Mouse (Mus musculus): Measurements from ENCODE around the gene Tecr.
"Not testable (repeated sequence)": the region's sequence is repeated elsewhere in the genome, so short reads cannot be mapped to it uniquely, and the experiment has no call there.

The Tecr gene

GRCm38 (mm10) chr8:83579676-83580075 lies 28.1 kb downstream of the Tecr start:
- no peak for DNase-seq

- DNase-seq = peak in 1 of 2 experiments; percentile 1
These were observed 29.4 kb downstream of the Tecr start for GRCm38 (mm10) chr8:83578131-83579055.

DNA sequence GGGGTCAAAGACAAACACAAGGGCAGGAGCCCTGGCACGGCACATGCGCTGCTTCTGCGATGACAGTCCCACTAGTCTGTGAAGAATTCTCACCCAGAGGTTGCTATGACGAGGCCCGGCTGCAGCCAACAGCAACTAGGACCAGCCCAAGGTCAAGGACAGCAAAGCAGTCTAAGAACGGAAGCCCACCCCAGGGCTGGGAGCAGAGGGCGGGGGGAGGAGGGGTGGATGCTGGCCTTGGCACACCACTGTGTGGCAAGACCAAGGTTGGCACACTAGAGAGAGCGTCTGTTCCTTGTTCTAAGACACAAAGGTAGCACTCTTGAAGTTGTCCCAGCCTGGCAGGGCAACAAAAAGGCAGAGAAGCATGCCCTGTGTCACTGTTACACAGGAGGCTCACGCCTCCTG lies 30.4 kb downstream of the Tecr start:
- DNase-seq = peak in 1 of 2 experiments; percentile 1

DNA sequence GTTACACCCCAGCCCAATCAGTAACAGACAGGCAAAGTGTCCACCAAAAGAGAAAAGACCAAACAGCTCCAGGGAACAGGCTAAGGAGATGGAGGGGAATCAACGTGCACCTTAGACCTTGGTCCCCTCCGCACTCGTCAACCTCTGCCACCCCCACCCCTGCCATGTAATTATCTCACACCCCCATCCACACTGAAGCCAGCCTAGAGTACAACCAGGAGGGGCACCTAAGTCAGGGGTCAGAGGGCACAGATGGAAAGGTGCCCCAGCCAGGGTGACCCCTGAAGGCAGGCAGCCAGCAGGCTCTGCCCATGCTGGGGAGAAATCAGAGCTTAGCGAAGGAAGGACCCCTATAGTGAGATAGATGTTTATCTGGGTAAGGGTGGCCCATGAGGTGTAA lies 30.9 kb downstream of the Tecr start:
- no peak for DNase-seq

DNA sequence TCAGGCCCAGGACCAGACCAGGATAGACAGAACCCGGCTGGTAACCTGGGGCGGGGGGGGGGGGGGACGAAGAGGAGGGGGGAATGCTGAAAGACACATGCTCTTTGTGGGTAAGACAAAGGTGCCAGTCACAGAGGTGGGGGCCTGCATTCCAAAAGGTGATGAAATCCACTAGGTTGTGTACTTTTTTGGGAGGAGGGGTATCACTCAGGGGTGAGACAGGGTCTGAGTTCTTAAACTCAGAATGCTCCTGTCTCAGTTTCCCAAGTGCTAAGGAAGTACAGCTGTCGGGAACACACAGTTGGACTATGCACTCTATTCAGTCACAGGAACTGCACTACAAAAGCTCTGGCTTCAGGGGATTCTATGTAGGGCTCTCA lies 31.3 kb downstream of the Tecr start:
- DNase-seq = no peak

DNA sequence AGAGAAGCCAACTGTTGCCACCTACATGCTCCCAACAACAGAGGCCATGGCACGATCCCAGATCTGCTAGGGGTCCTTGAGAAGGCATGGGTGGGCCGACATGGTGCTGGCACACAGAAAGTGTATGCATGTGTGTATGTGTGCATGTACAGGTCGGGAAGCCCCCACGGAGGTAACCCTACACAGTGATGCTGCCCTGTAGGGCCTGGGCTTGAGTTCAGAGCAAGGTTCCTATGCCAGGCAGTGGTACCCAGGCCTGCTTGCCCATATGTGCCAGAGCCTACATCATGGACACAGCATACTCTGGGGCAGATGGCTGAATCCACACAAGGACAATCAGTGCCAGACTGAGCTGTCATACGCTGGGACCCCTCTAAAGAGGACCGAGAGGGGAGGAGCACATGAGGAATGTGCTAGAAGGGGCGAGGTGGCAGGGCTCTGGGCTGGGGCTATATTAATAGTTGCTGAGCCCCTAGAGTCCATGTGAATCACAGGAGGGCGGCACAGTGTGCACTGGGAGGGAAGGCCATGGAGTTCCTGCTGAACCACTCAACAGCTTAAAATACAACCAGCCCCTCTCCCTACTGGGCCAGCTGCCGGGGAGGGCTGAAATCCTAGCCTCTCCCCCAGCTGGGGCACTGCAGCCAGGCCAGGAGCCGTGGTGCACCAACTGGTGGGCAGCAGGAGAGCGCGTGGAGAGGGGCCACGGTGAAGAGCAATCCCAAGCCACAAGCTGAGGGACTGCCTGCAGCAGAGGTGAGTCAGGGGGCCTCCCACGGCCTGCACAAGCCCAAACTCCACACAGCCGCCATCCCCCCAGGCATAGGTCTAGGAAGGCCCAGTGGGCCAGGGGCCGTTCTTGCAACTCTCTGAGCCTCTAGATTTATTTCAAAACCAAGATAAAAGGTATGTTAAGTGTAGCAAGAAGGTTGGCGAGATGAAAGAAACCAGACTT lies 31.9 kb downstream of the Tecr start:
- peak in 1 of 2 experiments; percentile 2 for DNase-seq

GRCm38 (mm10) chr8:83574631-83575315 lies 33.0 kb downstream of the Tecr start:
- DNase-seq = no peak

DNA sequence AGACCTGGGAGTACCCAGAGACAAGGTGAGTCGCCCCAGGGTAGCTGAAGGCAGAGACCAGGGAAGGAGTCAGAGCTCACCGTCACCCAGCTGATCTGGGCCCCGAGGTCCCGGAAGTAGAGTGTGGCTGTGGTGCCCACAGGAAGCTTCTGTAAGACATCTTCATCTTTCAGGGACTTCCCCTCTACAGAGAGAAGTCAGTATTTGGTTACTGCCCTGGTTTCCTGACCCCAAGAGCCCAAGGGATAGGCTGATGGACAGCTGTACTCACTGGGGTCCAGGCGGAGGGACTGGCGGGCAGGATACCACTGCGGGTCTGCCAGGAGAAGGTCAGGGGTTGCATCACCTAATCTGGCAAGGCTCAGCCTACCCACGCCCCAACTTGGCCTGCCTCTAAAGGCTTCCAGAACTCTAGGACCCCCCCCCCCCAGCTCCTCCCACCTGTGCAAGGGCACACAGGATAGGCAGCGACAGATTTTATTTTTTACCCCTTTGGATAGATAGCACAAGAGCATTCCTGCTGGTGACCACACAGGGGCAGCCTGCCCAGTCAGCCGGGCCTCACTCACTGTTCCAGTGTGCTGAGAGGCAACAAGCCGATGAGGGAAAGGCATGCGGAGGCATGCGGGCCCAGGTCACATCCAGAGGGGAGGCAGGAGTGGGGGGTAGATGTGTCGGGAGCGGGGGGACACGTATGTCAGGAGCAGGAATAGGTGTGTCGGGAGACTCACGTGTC lies 34.5 kb downstream of the Tecr start:
- peak; percentile 48 to 66 for DNase-seq

DNA sequence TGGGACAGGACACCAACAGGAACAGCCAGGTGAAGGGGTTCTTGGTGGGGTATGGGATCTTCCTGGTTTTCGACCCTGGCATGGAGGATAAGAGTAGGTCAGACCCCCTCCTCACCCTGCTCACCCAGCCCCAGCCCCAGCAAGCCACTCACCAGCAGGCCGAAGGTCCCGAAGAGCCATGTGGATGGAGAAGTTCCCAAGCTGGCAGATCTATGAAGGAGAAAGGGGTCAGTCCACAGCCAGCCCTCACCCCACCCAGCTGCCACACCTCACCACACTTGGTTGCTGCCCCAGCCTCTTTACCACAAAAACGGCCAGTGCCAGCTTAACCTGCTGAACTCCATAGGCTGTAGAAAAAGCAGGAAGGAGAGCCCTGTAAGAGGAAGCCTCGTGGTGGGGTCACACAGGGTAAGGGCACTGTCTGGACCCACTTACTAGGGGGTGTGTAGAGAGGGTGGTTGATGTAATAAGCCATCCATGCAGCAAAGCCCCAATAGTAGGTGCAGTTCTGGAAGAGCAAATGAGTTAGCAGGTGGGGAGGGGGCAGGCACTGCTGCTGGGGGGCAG lies 35.4 kb downstream of the Tecr start:
- no peak for DNase-seq

- DNase-seq = no peak
These were observed 36.0 kb downstream of the Tecr start for GRCm38 (mm10) chr8:83571791-83572190.

DNA sequence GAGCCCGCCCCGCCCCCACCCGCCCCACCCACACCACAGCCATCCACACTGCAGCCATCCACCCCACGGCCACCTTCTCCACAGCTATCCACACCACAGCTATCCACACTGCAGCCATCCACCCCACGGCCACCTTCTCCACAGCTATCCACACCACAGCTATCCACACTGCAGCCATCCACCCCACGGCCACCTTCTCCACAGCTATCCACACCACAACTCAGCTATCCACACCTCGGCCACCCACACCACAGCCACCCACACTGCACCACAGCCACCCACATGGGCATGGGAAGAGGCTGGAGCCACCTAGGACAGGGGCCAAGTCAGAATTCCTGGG lies 36.8 kb downstream of the Tecr start:
- not testable (repeated sequence) for DNase-seq

DNA sequence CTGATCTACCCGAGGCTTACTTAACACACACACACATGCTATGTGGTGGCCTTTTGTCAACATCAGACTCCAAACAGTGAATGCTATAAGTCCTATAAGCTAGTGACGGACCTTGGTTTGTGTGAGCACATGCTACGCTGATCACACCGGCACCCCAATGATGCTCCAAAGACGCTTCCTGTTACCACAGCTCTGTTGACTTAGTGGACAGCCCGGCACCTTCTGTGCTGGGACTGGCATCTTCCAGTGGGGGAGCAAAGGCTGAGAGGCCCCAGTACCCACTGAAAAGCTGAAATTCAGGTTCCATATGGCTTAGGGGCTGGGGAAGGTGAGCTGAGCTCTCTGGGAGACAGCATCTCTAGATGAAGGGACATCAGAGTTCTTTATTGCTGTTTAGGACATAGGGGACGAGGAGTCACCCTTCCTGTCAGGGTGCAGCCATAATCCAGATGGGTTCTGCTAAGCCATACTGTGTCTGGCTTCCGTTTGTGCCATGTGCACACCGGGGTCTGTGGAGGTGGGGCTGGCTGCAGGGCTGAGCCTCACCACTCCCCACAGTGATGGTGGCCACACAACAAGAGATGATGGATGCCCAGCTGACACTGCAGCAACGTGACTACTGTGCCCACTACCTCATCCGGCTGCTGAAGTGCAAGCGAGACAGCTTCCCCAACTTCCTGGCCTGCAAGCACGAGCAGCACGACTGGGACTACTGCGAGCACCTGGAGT lies 37.3 kb downstream of the Tecr start:
- DNase-seq = no peak

GRCm38 (mm10) chr8:83569165-83569564 lies 38.6 kb downstream of the Tecr start:
- DNase-seq = no peak

DNA sequence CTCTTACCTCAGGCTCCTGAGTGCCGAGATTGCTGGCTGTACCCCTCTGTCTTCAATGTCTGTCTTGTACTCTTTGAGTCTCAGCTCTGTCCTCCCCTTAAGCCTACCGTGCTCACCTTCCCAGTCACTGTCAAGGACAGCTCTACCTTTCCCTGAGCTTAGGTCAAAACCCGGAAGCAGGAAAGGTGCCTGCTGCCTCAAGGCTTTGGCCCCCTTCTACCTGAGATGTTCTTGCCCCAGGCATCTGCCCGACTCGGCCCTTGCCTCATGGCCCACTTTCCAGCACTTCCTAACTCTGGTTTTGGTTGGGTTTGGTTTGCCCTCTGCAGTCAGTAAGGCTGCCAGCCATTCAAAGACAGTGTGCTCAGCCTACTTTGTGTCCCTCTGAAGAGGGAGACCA lies 39.0 kb downstream of the Tecr start:
- no peak for DNase-seq

GRCm38 (mm10) chr8:83568128-83568527 lies 39.6 kb downstream of the Tecr start:
- no peak for DNase-seq

DNA sequence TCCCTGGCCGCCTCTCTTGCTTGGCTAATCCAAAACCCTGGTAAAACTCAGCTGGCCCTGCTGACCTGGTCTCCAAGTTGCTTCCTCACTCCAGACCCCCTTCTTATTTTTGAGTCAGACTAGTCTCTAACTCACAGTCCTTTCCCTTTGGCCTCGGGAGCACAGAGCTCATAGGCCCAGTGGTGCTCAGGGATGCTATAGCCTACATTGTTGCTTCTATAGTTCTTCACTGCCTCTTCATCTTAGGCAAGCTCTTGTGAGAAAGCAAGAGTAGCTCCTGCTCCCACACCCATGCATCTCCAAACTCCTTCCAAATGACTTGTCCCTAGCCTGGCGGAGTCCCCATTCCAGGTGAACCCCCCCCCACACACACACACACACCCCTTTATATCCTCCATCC lies 40.1 kb downstream of the Tecr start:
- no peak for DNase-seq

- DNase-seq = peak; percentile 87 to 88
These were observed 41.0 kb downstream of the Tecr start, which contains the start of gene Ndufb7 for GRCm38 (mm10) chr8:83566469-83567395. TSS of gene Ndufb7 (plus strand) at chr8:83566671.

DNA sequence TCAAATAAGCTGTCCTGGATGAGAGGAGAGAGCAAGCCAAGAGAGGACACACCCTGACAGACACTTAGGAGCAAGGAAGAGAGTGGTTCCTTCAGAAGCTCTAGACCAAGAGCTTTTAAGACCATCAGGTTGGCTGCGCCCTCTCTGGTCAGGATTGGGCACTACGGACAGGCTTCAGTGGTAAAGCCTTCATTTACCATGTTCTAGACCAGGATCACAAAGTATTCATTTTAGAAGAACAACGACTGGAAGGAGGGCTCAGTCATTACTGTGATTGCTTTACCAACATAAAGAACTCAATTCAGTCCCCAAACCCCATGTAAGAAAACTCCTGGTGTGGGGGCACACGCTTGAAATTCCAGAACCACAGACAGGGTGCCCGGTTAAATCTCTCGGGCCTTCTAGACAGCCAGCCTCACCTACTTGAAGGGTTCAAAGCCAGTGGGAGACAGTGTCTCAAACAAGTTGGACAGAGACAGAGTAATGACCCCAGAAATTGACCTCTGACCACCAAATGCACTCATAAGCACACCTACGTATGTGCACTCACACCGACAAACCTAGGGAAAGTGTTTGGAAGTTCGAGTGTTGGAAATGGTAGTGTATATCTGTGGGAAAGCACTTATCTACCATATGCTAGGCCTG lies 41.9 kb downstream of the Tecr start:
- DNase-seq = no peak

- DNase-seq = no peak
These were observed 44.5 kb downstream of the Tecr start for GRCm38 (mm10) chr8:83563246-83563645.
